Mouse (Mus musculus) retina, postnatal 1 day (tissue): ENCODE measurements at regions not wholly inside any gene's neighbourhood (a gene's known extent, or its start where the extent isn't known, plus 50 kb on each side); places are given as distances from the start of the nearest gene placed in this dataset.

Source experiments
- DNase-seq: peaks from one replicate; pipeline ENCODE4 v3.0.0-alpha.2; 2012

- DNase-seq = no peak
Observed at GRCm38 (mm10) chr1:18668901-18669300, 404.0 kb upstream of the Defb41 start.

GRCm38 (mm10) chr1:18668265-18668664, 403.3 kb upstream of the Defb41 start:
- no peak for DNase-seq

DNA sequence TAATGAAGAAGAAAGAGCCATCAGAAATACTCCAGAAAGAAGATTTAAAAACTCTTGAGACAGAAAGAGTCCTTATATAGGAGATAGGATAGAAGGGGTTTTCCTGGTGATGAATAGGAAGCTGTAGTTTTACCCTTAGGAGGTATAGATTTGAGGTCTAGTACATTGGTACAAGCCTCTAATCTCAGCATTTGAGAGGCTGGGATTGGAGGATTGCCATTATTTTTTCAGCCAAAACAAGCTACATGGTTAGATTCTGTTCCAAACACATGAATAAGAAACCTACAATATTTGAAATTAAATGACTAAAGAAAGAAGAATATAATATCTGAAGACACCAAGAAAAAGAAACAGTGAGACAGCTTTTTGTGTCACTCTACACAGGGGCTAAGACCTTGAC, 375.9 kb upstream of the Defb41 start:
- DNase-seq = no peak

- DNase-seq = peak; percentile 67
Observed at GRCm38 (mm10) chr1:18639460-18640300, 374.7 kb upstream of the Defb41 start.

GRCm38 (mm10) chr1:18637334-18637733, 372.4 kb upstream of the Defb41 start:
- no peak for DNase-seq

DNA sequence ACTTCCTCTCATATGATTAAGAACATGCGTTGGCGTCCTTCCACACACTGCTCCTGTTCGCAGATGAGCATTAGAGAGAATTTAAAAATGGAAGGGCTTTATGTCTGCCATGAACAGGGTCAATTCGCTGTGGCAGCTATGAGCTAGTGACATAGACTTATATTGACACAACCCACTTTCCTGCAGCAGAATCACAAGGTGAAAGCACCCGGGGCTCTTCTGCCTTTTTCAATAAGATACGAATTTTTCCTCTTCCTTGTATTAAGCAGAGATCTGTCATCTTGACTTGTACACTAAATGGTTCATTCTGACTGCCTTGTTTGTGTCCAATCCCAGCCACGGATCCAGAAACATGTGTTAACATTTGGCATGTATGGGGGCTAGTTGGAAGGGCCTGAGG, 345.3 kb upstream of the Defb41 start:
- DNase-seq = peak; percentile 79

DNA sequence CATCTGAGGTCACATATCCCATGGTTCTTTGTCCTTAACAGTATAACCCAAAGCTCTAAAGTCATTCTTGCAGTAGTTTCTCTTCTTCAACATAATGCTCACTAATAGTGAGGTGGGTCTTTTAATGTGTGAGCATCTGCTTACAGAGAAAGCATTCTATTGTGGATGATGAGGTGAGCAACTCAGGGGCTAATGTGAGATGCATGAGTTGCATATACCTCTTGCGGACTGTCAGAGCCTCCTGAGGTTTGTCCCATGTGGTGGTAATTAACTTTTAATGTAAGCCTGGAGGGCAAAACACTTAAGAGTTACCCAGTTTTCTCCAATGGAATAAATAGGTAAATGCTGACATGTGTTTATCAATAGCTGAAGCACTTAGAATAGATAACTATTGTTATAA, 334.9 kb upstream of the Defb41 start:
- peak; percentile 14 for DNase-seq

DNA sequence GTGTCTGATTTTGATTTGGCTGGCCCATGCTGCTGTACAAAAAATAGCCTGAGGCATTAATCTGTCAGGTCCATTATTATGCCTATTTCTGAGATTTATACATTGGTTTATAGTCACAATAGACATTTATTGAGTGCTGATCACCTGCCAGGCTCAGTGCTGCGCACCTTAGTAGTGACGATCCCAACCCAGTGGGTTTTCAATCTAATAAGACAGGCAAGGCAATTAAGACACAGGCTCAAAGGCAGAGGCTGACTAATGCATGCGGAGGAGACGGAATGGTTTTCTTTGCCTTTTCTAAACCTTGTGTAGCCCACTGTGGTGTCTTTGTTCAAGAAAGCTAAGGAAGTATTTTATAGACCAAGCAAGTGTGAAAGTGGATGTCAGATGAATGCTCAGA, 334.0 kb upstream of the Defb41 start:
- peak; percentile 32 for DNase-seq

GRCm38 (mm10) chr1:18583358-18584128, 318.6 kb upstream of the Defb41 start:
- DNase-seq = peak; percentile 71

DNA sequence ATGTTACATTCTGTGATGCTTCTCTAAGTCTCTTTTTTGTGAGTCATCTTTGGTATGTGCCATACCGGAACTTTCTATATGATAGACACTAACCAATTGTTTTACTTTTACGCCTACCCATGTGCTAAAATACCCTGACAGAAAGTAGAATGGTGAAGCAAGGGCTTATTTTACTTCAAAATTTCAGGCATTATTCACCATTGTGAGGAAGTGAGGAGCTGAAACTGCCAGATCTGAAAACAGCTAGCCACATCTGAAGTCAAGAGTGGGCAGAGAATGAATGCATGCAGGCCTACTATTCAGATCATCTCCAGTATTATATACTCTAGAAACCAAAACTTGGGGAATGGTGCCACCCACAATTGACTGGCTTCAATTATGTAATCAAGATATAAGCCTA, 313.7 kb upstream of the Defb41 start:
- no peak for DNase-seq

- DNase-seq = peak; percentile 71
Observed at GRCm38 (mm10) chr1:18567086-18567485, 302.1 kb upstream of the Defb41 start.

DNA sequence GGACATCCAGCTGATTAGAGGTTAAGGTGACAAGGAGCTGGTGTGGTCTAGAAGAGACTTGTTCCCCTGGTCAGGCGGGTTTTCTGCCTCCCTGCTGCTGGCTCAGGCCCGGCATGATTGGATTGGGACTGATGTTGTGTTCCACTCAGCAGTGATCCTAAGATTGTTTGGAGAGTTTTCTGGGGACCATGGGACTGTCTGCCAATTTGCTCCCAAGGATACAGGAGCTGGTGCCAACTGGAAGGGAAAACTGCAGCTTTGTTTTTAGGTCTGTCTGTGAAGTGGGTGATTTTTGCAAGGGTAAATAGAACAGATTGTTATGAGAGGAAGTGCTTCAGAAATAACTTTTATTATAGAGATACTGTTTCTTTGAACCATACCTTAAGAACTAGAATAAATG, 286.3 kb upstream of the Defb41 start:
- DNase-seq = no peak

GRCm38 (mm10) chr1:18531702-18532101, 266.8 kb upstream of the Defb41 start:
- no peak for DNase-seq

DNA sequence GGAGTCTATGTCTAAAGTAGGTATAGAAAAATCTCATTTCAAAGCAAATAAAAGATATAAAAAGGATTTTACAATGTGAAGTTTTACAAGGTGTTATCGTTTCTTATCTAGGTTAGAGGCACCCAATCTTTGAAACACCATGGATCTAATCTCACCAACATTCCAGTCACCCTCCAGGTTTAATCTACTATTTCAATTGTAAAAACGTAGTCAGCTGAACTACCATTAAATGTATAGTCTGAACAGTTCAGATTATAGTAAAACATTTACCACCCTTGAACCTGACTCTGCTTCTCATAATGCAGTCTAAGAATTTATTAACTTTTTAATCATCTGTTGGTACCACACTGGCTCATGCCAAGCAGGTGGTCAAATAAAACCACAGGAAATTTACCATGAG, 259.5 kb upstream of the Defb41 start:
- no peak for DNase-seq

GRCm38 (mm10) chr1:18522902-18523301, 258.0 kb upstream of the Defb41 start:
- DNase-seq = no peak

GRCm38 (mm10) chr1:18512764-18513163, 247.8 kb upstream of the Defb41 start:
- peak; percentile 49 for DNase-seq

- no peak for DNase-seq
Observed at GRCm38 (mm10) chr1:18498556-18498955, 233.6 kb upstream of the Defb41 start.

DNA sequence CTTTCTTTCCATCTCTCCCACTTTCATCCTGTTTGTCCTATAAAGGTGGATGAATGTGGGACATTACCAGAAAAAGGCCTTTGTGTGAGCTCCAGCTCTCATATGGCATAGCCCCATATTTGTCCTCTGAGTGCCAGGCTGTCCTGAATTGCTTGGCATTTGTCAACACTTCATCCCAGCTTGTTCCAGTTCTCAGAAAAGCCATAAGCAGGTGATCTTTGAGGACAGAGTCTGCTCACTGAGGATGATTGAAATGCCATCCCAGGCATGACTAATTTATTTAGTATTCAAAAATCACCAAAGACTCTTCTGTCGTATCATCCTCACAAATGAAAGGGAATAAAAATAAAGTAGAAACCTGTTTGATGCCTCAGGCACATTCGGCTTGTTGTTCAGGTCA, 203.6 kb upstream of the Defb41 start:
- no peak for DNase-seq

GRCm38 (mm10) chr1:18465303-18465829, 200.4 kb upstream of the Defb41 start:
- DNase-seq = no peak

DNA sequence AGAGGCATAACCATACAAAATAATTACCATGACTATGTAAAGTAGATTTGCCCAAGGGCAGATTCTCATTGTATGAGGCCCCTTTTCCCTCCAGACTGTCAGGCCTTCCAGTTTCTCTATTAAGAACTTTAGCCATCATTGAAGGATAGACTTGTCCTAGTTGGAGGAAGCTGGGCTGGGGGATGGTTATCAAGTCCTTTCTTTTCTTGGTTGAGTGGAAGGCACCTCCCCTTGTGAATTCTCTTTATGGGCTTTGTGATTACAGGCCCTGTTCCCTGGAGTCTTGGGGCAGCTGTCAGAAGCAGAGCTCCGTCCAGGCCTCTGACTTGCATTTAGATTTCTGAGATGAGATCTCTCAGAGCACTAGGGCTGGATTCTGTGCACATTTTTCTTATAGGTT, 198.3 kb upstream of the Defb41 start:
- DNase-seq = peak; percentile 24

GRCm38 (mm10) chr1:18416297-18416732, 151.4 kb upstream of the Defb41 start:
- DNase-seq = peak; percentile 71

- peak; percentile 15 for DNase-seq
Observed at GRCm38 (mm10) chr1:18415879-18416278, 150.9 kb upstream of the Defb41 start.

DNA sequence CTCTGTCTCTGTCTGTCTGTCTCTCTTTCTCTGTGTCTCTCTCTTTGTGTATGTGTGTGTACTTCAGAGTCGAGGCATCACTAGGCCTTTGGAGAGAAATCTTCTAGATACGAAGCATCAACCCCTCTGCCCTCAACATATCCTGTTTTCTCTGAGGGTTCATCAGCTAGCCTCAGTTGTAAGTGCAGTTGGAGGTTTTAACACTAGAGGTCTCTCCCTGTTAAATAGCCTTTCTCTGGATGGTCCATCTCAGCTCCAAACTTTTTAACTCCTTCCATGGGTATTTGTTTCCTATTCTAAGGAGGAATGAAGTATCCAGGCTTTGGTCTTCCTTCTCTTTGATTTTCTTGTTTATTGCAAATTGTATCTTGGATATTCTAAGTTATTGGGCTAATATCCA, 147.8 kb upstream of the Defb41 start:
- DNase-seq = no peak

DNA sequence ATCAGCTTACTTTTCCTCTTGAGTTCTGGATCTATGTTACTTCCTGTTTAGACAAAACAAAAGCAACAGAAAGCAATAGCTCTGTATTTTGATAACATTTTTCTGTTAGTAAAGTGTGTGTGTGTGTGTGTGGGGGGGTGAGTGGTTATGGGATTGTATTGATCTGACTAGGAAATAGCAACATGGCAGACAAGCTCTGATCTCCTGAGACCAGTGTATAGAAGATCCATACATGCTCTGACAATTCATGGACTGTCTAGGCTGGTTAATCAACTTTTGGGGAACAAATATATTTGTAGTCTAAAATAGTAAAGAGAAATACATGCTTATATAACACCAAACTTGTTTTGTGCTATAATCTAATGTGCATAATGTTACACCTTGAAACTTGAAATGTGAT, 124.7 kb upstream of the Defb41 start:
- DNase-seq = no peak
